Mouse (Mus musculus) midbrain, embryonic 14.5 days (tissue): ENCODE data around the gene Gmip. TPM values are rescaled to one million over a fixed set of nuclear protein-coding genes. Genes with fewer than 3 reads are reported as not detected.

Experiments
- ATAC-seq: fragments of 200-750 bp; cut with Nextera tagmentation; 2 replicates; pipeline ENCODE4 v1.8.0; 2017; ENCODE audit warnings: moderate number of reproducible peaks, moderate library complexity; ENCODE audit not compliant: low FRiP score, low TSS enrichment
- DNase-seq: peaks from one replicate; pipeline ENCODE4 v3.0.0-alpha.2; 2015
- H3K27ac ChIP-seq: fragments of 300-500 bp; sonication (generic); replicated peaks from 2 replicates; pipeline ENCODE4 v1.5.1; 2014; ENCODE audit warnings: mild to moderate bottlenecking, low read depth, low read length, moderate library complexity
- H3K27me3 ChIP-seq: fragments of 300-500 bp; sonication (generic); 2 replicates; pipeline ENCODE4 v1.6.1; 2014; ENCODE audit warnings: low read length, control low read depth, mixed read lengths; ENCODE audit not compliant: control insufficient read depth, insufficient read depth
- H3K36me3 ChIP-seq: fragments of 300-500 bp; sonication (generic); 2 replicates; pipeline ENCODE4 v1.6.1; 2014; ENCODE audit warnings: low read length, control low read depth; ENCODE audit not compliant: control insufficient read depth, insufficient read depth
- H3K4me1 ChIP-seq: fragments of 300-500 bp; sonication (generic); 2 replicates; pipeline ENCODE4 v1.6.1; 2014; ENCODE audit warnings: mild to moderate bottlenecking, antibody characterized with exemption, low read length, control low read depth; ENCODE audit not compliant: control insufficient read depth, insufficient read depth
- H3K4me2 ChIP-seq: fragments of 300-500 bp; sonication (generic); 2 replicates; pipeline ENCODE4 v1.6.1; 2014; ENCODE audit warnings: mild to moderate bottlenecking, low read length, moderate library complexity
- H3K4me3 ChIP-seq: fragments of 300-500 bp; sonication (generic); replicated peaks from 2 replicates; pipeline ENCODE4 v1.5.1; 2014; ENCODE audit warnings: low read depth, low read length
- H3K9ac ChIP-seq: fragments of 300-500 bp; sonication (generic); replicated peaks from 2 replicates; pipeline ENCODE4 v1.6.1; 2014; ENCODE audit warnings: mild to moderate bottlenecking, low read length, moderate library complexity
- H3K9me3 ChIP-seq: fragments of 300-500 bp; sonication (generic); 2 replicates; pipeline ENCODE4 v1.6.1; 2016; ENCODE audit warnings: low read length, control low read depth, mixed read lengths; ENCODE audit not compliant: control insufficient read depth
- WGBS: fragments of 180-500 bp; shearing (Covaris S2); extraction: QIAGEN DNeasy Blood & Tissue Kit; methylation state at CpG from one replicate; pipeline ENCODE4 v1.1.7; 2014; 5-methylcytosine and 5-hydroxymethylcytosine counted together
- polyA plus RNA-seq: library from polyadenylated mRNA; unstranded; fragments of >200 nt; fragmentation: Nextera tagmentation; extraction: Ambion mirVana; gene quantifications from 2 replicates; pipeline ENCODE4 v1.2.1, GENCODE M21; 2014

Gmip gene
- polyA plus RNA-seq, 1 experiment from 2014 or later, result 26.0 TPM

DNA sequence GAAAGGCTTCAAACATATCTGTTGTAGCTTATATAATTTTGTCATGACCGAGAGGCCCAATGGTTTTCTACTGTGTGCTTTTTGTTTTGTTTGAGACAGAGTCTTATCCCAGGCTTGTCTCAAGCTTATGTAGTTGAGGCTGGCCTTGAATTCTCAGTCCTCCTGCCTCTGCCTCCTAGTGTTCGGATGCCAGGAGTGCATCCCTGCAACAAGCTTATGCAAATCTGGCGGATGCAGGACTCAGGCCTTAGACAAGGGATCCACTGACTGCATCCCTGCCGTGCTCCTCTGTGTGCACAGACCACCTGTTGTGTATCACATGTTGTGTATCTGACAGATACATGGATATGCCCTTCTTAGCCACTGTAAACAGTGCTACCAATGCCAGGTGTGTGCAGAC is 52.3 kb downstream of the Gmip start:
- Histone ChIP-seq H3K4me1 (no peaks in the 10 kb centered on the region), H3K27me3 (no peaks in the 10 kb centered on the region), H3K36me3 (peaks cover 49% of the 10 kb centered on the region), H3K4me2 (no peak overlapping the region), H3K4me3 (no peak overlapping the region), H3K27ac (no peak overlapping the region), H3K9me3 (no peaks in the 10 kb centered on the region), H3K9ac (no peak overlapping the region)
- ATAC-seq (no peak), DNase-seq (peak; percentile 19)
- 53% methylated on average over 4 of the region's 4 CpGs for WGBS

DNA sequence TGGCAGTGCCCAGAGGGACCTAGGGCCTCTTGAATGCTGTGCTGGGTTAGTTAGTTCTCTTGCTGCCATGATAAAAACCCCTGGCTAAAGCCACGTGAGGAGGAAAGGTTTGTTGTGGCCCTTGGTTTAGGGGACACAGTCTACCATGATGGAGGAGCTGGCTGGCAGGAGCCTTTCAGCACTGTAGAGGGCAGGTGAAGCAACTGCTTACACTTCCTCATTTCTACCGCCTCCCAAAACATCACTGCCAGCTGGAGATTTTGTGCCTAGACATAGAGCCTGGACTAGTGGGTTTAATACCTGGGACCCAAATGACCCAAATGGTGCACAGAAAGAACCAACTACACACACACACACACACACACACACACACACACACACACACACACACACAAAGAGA is 52.8 kb downstream of the Gmip start:
- 66% methylated on average over 2 of the region's 2 CpGs for WGBS
- H3K9me3 ChIP-seq, result no peaks in the 10 kb centered on the region
- H3K4me3 ChIP-seq, result no peak overlapping the region
- H3K4me1 ChIP-seq, result no peaks in the 10 kb centered on the region
- DNase-seq, result no peak
- H3K4me2 ChIP-seq, result no peak overlapping the region
- no peaks in the 10 kb centered on the region for H3K27me3 ChIP-seq
- ATAC-seq, result no peak
- no peak overlapping the region for H3K9ac ChIP-seq
- peaks cover 50% of the 10 kb centered on the region for H3K36me3 ChIP-seq
- H3K27ac ChIP-seq, result no peak overlapping the region

- Histone ChIP-seq H3K9me3 (no peaks in the 10 kb centered on the region), H3K4me3 (no peak overlapping the region), H3K27ac (no peak overlapping the region), H3K27me3 (no peaks in the 10 kb centered on the region), H3K4me2 (no peak overlapping the region), H3K9ac (no peak overlapping the region), H3K36me3 (peaks cover 50% of the 10 kb centered on the region), H3K4me1 (no peaks in the 10 kb centered on the region)
- DNase-seq (no peak), ATAC-seq (no peak)
- 91% methylated on average over 5 of the region's 5 CpGs for WGBS
Measured at GRCm38 (mm10) chr8:69863387-69864020, 55.0 kb downstream of the Gmip start.

- Histone ChIP-seq H3K9me3 (no peaks in the 10 kb centered on the region), H3K27ac (no peak overlapping the region), H3K36me3 (peaks cover 45% of the 10 kb centered on the region), H3K4me1 (no peaks in the 10 kb centered on the region), H3K9ac (no peak overlapping the region), H3K4me3 (no peak overlapping the region), H3K27me3 (no peaks in the 10 kb centered on the region), H3K4me2 (no peak overlapping the region)
- WGBS, result 88% methylated on average over 5 of the region's 5 CpGs
- ATAC-seq, result no peak
- DNase-seq, result no peak
Measured at GRCm38 (mm10) chr8:69864180-69864579, 55.7 kb downstream of the Gmip start.

GRCm38 (mm10) chr8:69867696-69868326 is 59.3 kb downstream of the Gmip start:
- no peak overlapping the region for H3K4me3 ChIP-seq
- ATAC-seq, result no peak
- 85% methylated on average over 5 of the region's 5 CpGs for WGBS
- DNase-seq, result no peak
- peaks cover 43% of the 10 kb centered on the region for H3K36me3 ChIP-seq
- no peak overlapping the region for H3K27ac ChIP-seq
- no peaks in the 10 kb centered on the region for H3K4me1 ChIP-seq
- no peak overlapping the region for H3K4me2 ChIP-seq
- no peaks in the 10 kb centered on the region for H3K9me3 ChIP-seq
- H3K9ac ChIP-seq, result no peak overlapping the region
- no peaks in the 10 kb centered on the region for H3K27me3 ChIP-seq

- Histone ChIP-seq H3K36me3 (peaks cover 32% of the 10 kb centered on the region), H3K27ac (no peak overlapping the region), H3K9ac (no peak overlapping the region), H3K4me1 (no peaks in the 10 kb centered on the region), H3K27me3 (no peaks in the 10 kb centered on the region), H3K4me3 (no peak overlapping the region), H3K9me3 (no peaks in the 10 kb centered on the region), H3K4me2 (no peak overlapping the region)
- 87% methylated on average over 11 of the region's 11 CpGs for WGBS
- ATAC-seq (no peak), DNase-seq (no peak)
Measured at GRCm38 (mm10) chr8:69870003-69870765, 61.7 kb downstream of the Gmip start.

- H3K9ac ChIP-seq, result no peak overlapping the region
- no peak for DNase-seq
- no peaks in the 10 kb centered on the region for H3K9me3 ChIP-seq
- 90% methylated on average over 6 of the region's 6 CpGs for WGBS
- no peaks in the 10 kb centered on the region for H3K4me1 ChIP-seq
- no peaks in the 10 kb centered on the region for H3K27me3 ChIP-seq
- no peak for ATAC-seq
- H3K4me2 ChIP-seq, result no peak overlapping the region
- no peak overlapping the region for H3K4me3 ChIP-seq
- H3K36me3 ChIP-seq, result peaks cover 24% of the 10 kb centered on the region
- no peak overlapping the region for H3K27ac ChIP-seq
Measured at GRCm38 (mm10) chr8:69870907-69871306, 62.4 kb downstream of the Gmip start.
